Comparison of ENCODE assay signal across 8 mouse cellular contexts in the genomic region with DNA sequence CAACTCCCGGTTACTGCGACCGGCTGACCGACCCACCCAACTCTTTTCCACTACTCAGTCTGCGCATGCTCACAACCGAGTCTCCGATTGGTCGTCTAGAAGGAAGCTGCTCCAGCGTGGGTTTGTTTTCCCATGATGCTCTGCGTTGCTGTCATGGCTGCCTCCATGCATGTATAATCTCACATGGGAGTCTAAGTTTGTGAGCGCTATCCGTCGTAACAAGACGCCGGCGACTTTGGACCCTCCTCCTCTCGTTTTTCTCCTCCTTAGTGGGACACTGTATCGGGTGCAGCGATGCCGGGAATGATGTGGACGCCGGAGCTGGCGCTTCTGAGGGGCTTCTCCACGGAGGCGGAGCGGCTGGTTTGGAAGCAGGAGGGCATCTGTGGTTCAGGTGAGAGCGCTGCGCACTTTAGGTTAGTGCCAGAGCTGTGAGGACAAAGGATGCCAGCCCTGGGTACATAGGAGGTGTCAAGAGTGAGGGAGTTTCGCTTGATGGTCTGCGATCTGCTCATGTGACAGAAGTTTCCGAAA. TPM values are rescaled to one million over a fixed set of nuclear protein-coding genes. Genes with fewer than 3 reads are reported as not detected.
DNase-seq lines count a peak whose midpoint lies in the region; ATAC-seq and TF ChIP-seq lines count a peak whose summit lies in the region.

Gene Ttc27 (plus strand): TSS at position 115 of the 534 bp plus-strand sequence.

- peak within 1 kb of the TSS; percentile 72 for H3K4me2 ChIP-seq in embryonic facial prominence, embryonic 13.5 days
- H3K4me2 ChIP-seq in limb, embryonic 12.5 days: peak within 1 kb of the TSS; percentile 84
- H3K4me2 ChIP-seq in midbrain, embryonic 15.5 days: peak within 1 kb of the TSS; percentile 83

- WGBS in embryonic facial prominence, embryonic 13.5 days: under 1% methylated on average over 31 of the region's 31 CpGs
- under 1% methylated on average over 31 of the region's 31 CpGs for WGBS in kidney, adult 2 months
- under 1% methylated on average over 31 of the region's 31 CpGs for WGBS in limb, embryonic 12.5 days
- 1% methylated on average over 31 of the region's 31 CpGs for WGBS in midbrain, embryonic 15.5 days
- under 1% methylated on average over 31 of the region's 31 CpGs for WGBS in spleen, adult 2 months

- H3K4me1 ChIP-seq in embryonic facial prominence, embryonic 13.5 days: peaks cover 8% of the 10 kb centered on the region
- peaks cover 3% of the 10 kb centered on the region; the same call in 1 of the 2 replicates for H3K4me1 ChIP-seq in kidney, adult 2 months (ENCODE audit: control insufficient read depth, insufficient read depth, low read length)
- H3K4me1 ChIP-seq in limb, embryonic 12.5 days (replicated peaks): peaks cover 9% of the 10 kb centered on the region; the same call in 1 of the 2 replicates
- H3K4me1 ChIP-seq in midbrain, embryonic 15.5 days: peaks cover 14% of the 10 kb centered on the region
- peaks cover 6% of the 10 kb centered on the region; the same call in 1 of the 2 replicates for H3K4me1 ChIP-seq in spleen, adult 2 months (ENCODE audit: control insufficient read depth, insufficient read depth, insufficient read length)

- H3K27me3 ChIP-seq in embryonic facial prominence, embryonic 13.5 days: peaks cover 5% of the 10 kb centered on the region; the same call in 1 of the 2 replicates
- H3K27me3 ChIP-seq in kidney, adult 2 months (replicated peaks; ENCODE audit: control insufficient read depth, insufficient read depth, low read length): no peaks in the 10 kb centered on the region
- no peaks in the 10 kb centered on the region for H3K27me3 ChIP-seq in limb, embryonic 12.5 days
- no peaks in the 10 kb centered on the region; the same call in 1 of the 2 replicates for H3K27me3 ChIP-seq in midbrain, embryonic 15.5 days (replicated peaks)
- no peaks in the 10 kb centered on the region for H3K27me3 ChIP-seq in spleen, adult 2 months (ENCODE audit: control insufficient read depth, insufficient read depth, low read length)

- DNase-seq in 3134 (ENCODE audit: extremely low read depth, insufficient read length, low spot score): peak; percentile 76
- DNase-seq in adrenal gland, postnatal 36 days: peak; percentile 97
- peak; percentile 98 to 99 for DNase-seq in heart, adult 18-20 months
- peak; percentile 99 for DNase-seq in kidney, adult 2 months
- DNase-seq in spleen, adult 2 months (ENCODE audit: low read depth in 1 of 2, low spot score in 2 of 2): peak; percentile 94 to 97

- no peaks in the 10 kb centered on the region for H3K9me3 ChIP-seq in embryonic facial prominence, embryonic 13.5 days
- H3K9me3 ChIP-seq in limb, embryonic 12.5 days: no peaks in the 10 kb centered on the region
- H3K9me3 ChIP-seq in midbrain, embryonic 15.5 days: no peaks in the 10 kb centered on the region

- H3K36me3 ChIP-seq in embryonic facial prominence, embryonic 13.5 days: peaks cover 13% of the 10 kb centered on the region
- H3K36me3 ChIP-seq in kidney, adult 2 months (ENCODE audit: control insufficient read depth, insufficient read depth, low read length): no peaks in the 10 kb centered on the region; the same call in 1 of the 2 replicates
- peaks cover 19% of the 10 kb centered on the region for H3K36me3 ChIP-seq in limb, embryonic 12.5 days
- H3K36me3 ChIP-seq in midbrain, embryonic 15.5 days (replicated peaks): 0 out of 2 replicates have a peak, but pooled peaks cover 3% of the 10 kb centered on the region
- H3K36me3 ChIP-seq in spleen, adult 2 months (ENCODE audit: control insufficient read depth, insufficient read depth, low read length): peaks cover 6% of the 10 kb centered on the region

- no peak for TF ChIP-seq CTCF in kidney, adult 2 months (conservative IDR thresholded peaks at IDR 0.05; ENCODE audit: insufficient read depth, insufficient read length, low read depth, low read length)
- TF ChIP-seq CTCF in spleen, adult 2 months (IDR thresholded peaks at IDR 0.05; ENCODE audit: extremely low read depth, insufficient read depth, insufficient read length, insufficient replicate concordance): no peak

- H3K4me3 ChIP-seq in embryonic facial prominence, embryonic 13.5 days: peak within 1 kb of the TSS; percentile 77
- H3K4me3 ChIP-seq in kidney, adult 2 months (ENCODE audit: insufficient read depth, low read depth, low read length): peak within 1 kb of the TSS; percentile 65
- peak within 1 kb of the TSS; percentile 76 for H3K4me3 ChIP-seq in limb, embryonic 12.5 days (replicated peaks)
- H3K4me3 ChIP-seq in midbrain, embryonic 15.5 days: peak within 1 kb of the TSS; percentile 73
- peak within 1 kb of the TSS; percentile 80 for H3K4me3 ChIP-seq in spleen, adult 2 months (ENCODE audit: extremely low read depth, insufficient read depth, insufficient read length)

- peak; percentile 86 for ATAC-seq in embryonic facial prominence, embryonic 13.5 days (ENCODE audit: insufficient number of reproducible peaks, insufficient read depth, low FRiP score, low TSS enrichment, low read depth)
- ATAC-seq in limb, embryonic 12.5 days (ENCODE audit: insufficient number of reproducible peaks, insufficient read depth, low FRiP score, low TSS enrichment, low read depth): peak; percentile 70; the same call in 1 of the 2 replicates
- peak; percentile 95 for ATAC-seq in midbrain, embryonic 15.5 days (replicated peaks)

- TF ChIP-seq POLR2A in kidney, adult 2 months (IDR thresholded peaks at IDR 0.05; ENCODE audit: low read depth, low read length): peak; percentile 82
- peak; percentile 64; the same call in 1 of the 2 replicates for TF ChIP-seq POLR2A in spleen, adult 2 months (IDR thresholded peaks at IDR 0.05; ENCODE audit: low read depth, low read length)

- H3K9ac ChIP-seq in embryonic facial prominence, embryonic 13.5 days: peak within 1 kb of the TSS; percentile 78
- H3K9ac ChIP-seq in limb, embryonic 12.5 days (replicated peaks): peak within 1 kb of the TSS; percentile 64
- peak within 1 kb of the TSS; percentile 49 for H3K9ac ChIP-seq in midbrain, embryonic 15.5 days

- peak within 1 kb of the TSS; percentile 51; the same call in 1 of the 2 replicates for H3K27ac ChIP-seq in embryonic facial prominence, embryonic 13.5 days
- peak within 1 kb of the TSS; percentile 74 for H3K27ac ChIP-seq in kidney, adult 2 months (ENCODE audit: insufficient read depth, low read depth, low read length)
- H3K27ac ChIP-seq in limb, embryonic 12.5 days: peak within 1 kb of the TSS; percentile 78
- H3K27ac ChIP-seq in midbrain, embryonic 15.5 days: no peak within 1 kb of the TSS
- H3K27ac ChIP-seq in spleen, adult 2 months (ENCODE audit: insufficient read depth, low read length): peak within 1 kb of the TSS; percentile 39

RNA-seq across cellular contexts. Expression of gene Ttc27, which starts in this region (rescaled TPM):
- 10 to 100 TPM; 20.6 to 23.0 TPM for total RNA-seq in adrenal gland, postnatal 36 days (2021)
- polyA plus RNA-seq in embryonic facial prominence, embryonic 13.5 days (2015; fragmentation: Nextera tagmentation; extraction: Ambion mirVana): 24.1 and 29.1 TPM in 2 replicates
- 10 to 100 TPM; 13.1 to 17.1 TPM for total RNA-seq in heart, adult 18-20 months (2021)
- 4.9 and 5.3 TPM in 2 replicates for polyA plus RNA-seq in kidney, adult 2 months (2012; rRNA removed)
- polyA plus RNA-seq in limb, embryonic 12.5 days (2016; fragmentation: Nextera tagmentation; extraction: Ambion mirVana): 27.1 and 27.8 TPM in 2 replicates
- polyA plus RNA-seq in midbrain, embryonic 15.5 days (2015; fragmentation: Nextera tagmentation; extraction: Ambion mirVana): 13.8 and 17.1 TPM in 2 replicates
- polyA plus RNA-seq in spleen, adult 2 months (2012; rRNA removed): 2.4 and 4.4 TPM in 2 replicates
